Mouse (Mus musculus): Measurements from ENCODE around the gene Gm4498. TPM values are rescaled to one million over a fixed set of nuclear protein-coding genes. Genes with fewer than 3 reads are reported as not detected.
"Not testable (repeated sequence)": the region's sequence is repeated elsewhere in the genome, so short reads cannot be mapped to it uniquely, and the experiment has no call there.

Gm4498 gene
- not detected in 2 replicates for polyA plus RNA-seq (2016; fragmentation: Nextera tagmentation; extraction: Ambion mirVana)

DNA sequence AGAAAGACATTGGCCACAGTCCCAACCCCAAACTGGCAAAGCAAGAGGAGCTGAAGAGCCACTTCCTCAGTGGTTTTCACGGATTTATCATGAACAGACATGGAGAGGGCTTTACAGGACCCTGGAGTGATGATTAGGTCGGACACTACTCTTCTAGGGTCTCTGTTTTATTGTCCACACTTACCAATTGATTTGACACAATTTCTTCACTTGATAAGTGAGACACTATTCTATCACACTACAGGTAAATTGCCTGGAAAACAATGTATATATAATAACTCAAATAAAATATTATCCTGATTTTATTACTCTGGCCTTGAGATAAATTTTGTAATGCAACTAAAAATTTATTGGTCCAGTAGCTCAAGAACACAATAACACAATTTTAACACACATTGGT lies at the start of gene Gm4498:
Gene Gm4498, minus strand, starts transcription at position 101 of the 400 bp plus-strand sequence.
- not testable (repeated sequence) for H3K9me3 ChIP-seq; H3K4me3 ChIP-seq; H3K27ac ChIP-seq; H3K27me3 ChIP-seq (ENCODE audit: insufficient read depth, poor library complexity, severe bottlenecking); H3K4me1 ChIP-seq; DNase-seq (ENCODE audit: low spot score); H3K36me3 ChIP-seq
- no CpG with 5 or more reads among the region's 2 CpGs for WGBS

DNA sequence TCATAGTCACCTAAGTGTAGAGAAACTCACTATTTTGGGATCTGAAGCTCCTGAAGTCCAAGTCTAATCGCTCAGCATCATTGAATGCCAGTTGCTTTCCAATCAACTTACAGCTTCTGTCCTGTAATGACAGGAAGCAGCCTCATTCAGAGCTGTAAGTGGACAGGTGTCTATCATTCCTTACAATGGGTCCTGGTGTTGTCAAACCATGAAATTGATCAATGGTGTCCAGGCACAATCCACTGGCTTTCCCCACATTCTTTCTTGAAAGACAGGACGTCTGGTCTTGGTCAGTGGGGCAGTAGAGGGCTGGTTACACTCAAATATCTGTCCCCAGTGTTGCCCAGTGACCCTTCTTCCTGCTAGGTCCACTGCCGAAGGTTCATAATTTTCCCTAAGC lies 29.1 kb upstream of the Gm4498 start, which contains the start of gene Gm5890:
Gene Gm5890, minus strand, starts transcription at position 101 of the 400 bp plus-strand sequence.
- H3K4me1 ChIP-seq; DNase-seq (ENCODE audit: low spot score); H3K4me3 ChIP-seq; H3K9me3 ChIP-seq; H3K36me3 ChIP-seq; H3K27ac ChIP-seq; H3K27me3 ChIP-seq (ENCODE audit: insufficient read depth, poor library complexity, severe bottlenecking): not testable (repeated sequence)
- WGBS: no CpG with 5 or more reads among the region's 3 CpGs

DNA sequence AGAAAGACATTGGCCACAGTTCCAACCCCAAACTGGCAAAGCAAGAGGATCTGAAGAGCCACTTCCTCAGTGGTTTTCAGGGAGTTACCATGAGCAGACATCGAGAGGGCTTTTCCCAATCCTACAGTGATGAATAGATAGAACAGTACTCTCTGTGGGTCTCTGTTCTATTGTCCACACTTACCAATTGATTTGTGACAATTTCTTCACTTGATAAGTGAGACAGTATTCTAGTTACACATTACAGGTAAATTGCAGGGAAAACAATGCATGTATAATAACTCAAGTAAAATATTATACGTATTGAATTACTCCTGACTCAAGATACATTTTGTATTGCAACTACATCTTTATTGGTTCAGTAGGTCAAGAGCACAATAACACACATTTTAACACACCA lies 28.1 kb downstream of the Gm4498 start, which contains the start of gene Gm6164:
Gene Gm6164, minus strand, starts transcription at position 101 of the 400 bp plus-strand sequence.
- H3K9me3 ChIP-seq; H3K4me3 ChIP-seq; H3K27ac ChIP-seq; H3K27me3 ChIP-seq (ENCODE audit: insufficient read depth, poor library complexity, severe bottlenecking); H3K4me1 ChIP-seq; H3K36me3 ChIP-seq; DNase-seq (ENCODE audit: low spot score): not testable (repeated sequence)
- WGBS: no CpG with 5 or more reads among the region's 2 CpGs

DNA sequence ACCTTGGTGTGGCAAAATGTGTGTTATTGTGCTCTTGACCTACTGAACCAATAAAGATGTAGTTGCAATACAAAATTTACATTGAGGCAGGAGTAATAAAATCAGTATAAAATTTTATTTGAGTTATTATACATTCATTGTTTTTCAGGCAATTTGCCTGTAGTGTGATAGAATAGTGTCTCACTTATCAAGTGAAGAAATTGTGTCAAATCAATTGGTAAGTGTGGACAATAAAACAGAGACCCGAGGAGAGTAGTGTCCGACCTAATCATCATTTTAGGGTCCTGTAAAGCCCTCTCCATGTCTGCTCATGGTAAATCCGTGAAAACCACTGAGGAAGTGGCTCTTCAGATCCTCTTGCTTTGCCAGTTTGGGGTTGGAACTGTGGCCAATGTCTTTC lies 40.2 kb downstream of the Gm4498 start, which contains the start of gene Vmn1r95:
Gene Vmn1r95, plus strand, starts transcription at position 301 of the 400 bp plus-strand sequence.
- H3K27me3 ChIP-seq (ENCODE audit: insufficient read depth, poor library complexity, severe bottlenecking); H3K9me3 ChIP-seq; H3K4me1 ChIP-seq; H3K27ac ChIP-seq; DNase-seq (ENCODE audit: low spot score); H3K4me3 ChIP-seq; H3K36me3 ChIP-seq: not testable (repeated sequence)
- no CpG with 5 or more reads among the region's 3 CpGs for WGBS

Other genes starting within 250 kb of the Gm4498 start
- gene Nlrp9b, start 242.4 kb downstream of the Gm4498 start, polyA plus RNA-seq (2016; fragmentation: Nextera tagmentation; extraction: Ambion mirVana): 0.05 TPM in 1 of 2 replicates, not detected in the other
- gene Vmn1r91, start 134.1 kb downstream of the Gm4498 start, polyA plus RNA-seq (2016; fragmentation: Nextera tagmentation; extraction: Ambion mirVana): not detected in 2 replicates
- not detected in 2 replicates for gene Gm16442, start 111.2 kb downstream of the Gm4498 start, polyA plus RNA-seq (2016; fragmentation: Nextera tagmentation; extraction: Ambion mirVana)
- gene Vmn1r93, start 94.7 kb downstream of the Gm4498 start, polyA plus RNA-seq (2016; fragmentation: Nextera tagmentation; extraction: Ambion mirVana): not detected in 2 replicates
- gene Vmn1r94, start 65.5 kb downstream of the Gm4498 start, polyA plus RNA-seq (2016; fragmentation: Nextera tagmentation; extraction: Ambion mirVana): not detected in 2 replicates
- gene Vmn1r95, start 40.1 kb downstream of the Gm4498 start, polyA plus RNA-seq (2016; fragmentation: Nextera tagmentation; extraction: Ambion mirVana): not detected in 2 replicates
- gene Gm6164, start 28.2 kb downstream of the Gm4498 start, polyA plus RNA-seq (2016; fragmentation: Nextera tagmentation; extraction: Ambion mirVana): not detected in 2 replicates
- gene Gm5890, start 29.0 kb upstream of the Gm4498 start, polyA plus RNA-seq (2016; fragmentation: Nextera tagmentation; extraction: Ambion mirVana): not detected in 2 replicates
- gene Gm4133, start 100.2 kb upstream of the Gm4498 start, polyA plus RNA-seq (2016; fragmentation: Nextera tagmentation; extraction: Ambion mirVana): not detected in 2 replicates
- gene Gm5728, start 141.6 kb upstream of the Gm4498 start, polyA plus RNA-seq (2016; fragmentation: Nextera tagmentation; extraction: Ambion mirVana): not detected in 2 replicates
- gene Vmn1r100, start 184.1 kb upstream of the Gm4498 start, polyA plus RNA-seq (2016; fragmentation: Nextera tagmentation; extraction: Ambion mirVana): not detected in 2 replicates
- gene Vmn1r101, start 208.8 kb upstream of the Gm4498 start, polyA plus RNA-seq (2016; fragmentation: Nextera tagmentation; extraction: Ambion mirVana): not detected in 2 replicates
- not detected in 2 replicates for gene Gm10670, start 241.1 kb upstream of the Gm4498 start, polyA plus RNA-seq (2016; fragmentation: Nextera tagmentation; extraction: Ambion mirVana)